Mouse (Mus musculus) midbrain, embryonic 12.5 days (tissue): ENCODE data around the gene Itpkc. TPM values are rescaled to one million over a fixed set of nuclear protein-coding genes. Genes with fewer than 3 reads are reported as not detected.

Experiments used
- ATAC-seq: fragments of 200-750 bp; cut with Nextera tagmentation; 2 replicates; pipeline ENCODE4 v1.8.0; 2017; ENCODE audit warnings: low read depth, moderate TSS enrichment, moderate library complexity; ENCODE audit not compliant: low FRiP score
- H3K27ac ChIP-seq: fragments of 300-500 bp; sonication (generic); replicated peaks from 2 replicates; pipeline ENCODE4 v1.5.1; 2016; ENCODE audit warnings: mild to moderate bottlenecking
- H3K27me3 ChIP-seq: fragments of 300-500 bp; sonication (generic); 2 replicates; pipeline ENCODE4 v1.6.1; 2016; ENCODE audit warnings: mild to moderate bottlenecking
- H3K36me3 ChIP-seq: fragments of 300-500 bp; sonication (generic); 2 replicates; pipeline ENCODE4 v1.6.1; 2016
- H3K4me1 ChIP-seq: fragments of 300-500 bp; sonication (generic); 2 replicates; pipeline ENCODE4 v1.6.1; 2016
- H3K4me2 ChIP-seq: fragments of 300-500 bp; sonication (generic); replicated peaks from 2 replicates; pipeline ENCODE4 v1.6.1; 2016; ENCODE audit warnings: mild to moderate bottlenecking, moderate library complexity
- H3K4me3 ChIP-seq: fragments of 300-500 bp; sonication (generic); 2 replicates; pipeline ENCODE4 v1.5.1; 2016; ENCODE audit warnings: mild to moderate bottlenecking
- H3K9ac ChIP-seq: fragments of 300-500 bp; sonication (generic); replicated peaks from 2 replicates; pipeline ENCODE4 v1.6.1; 2016; ENCODE audit warnings: mild to moderate bottlenecking, moderate library complexity
- H3K9me3 ChIP-seq: fragments of 300-500 bp; sonication (generic); 2 replicates; pipeline ENCODE4 v1.6.1; 2016; ENCODE audit warnings: mild to moderate bottlenecking
- WGBS: fragments of 180-500 bp; shearing (Covaris S2); methylation state at CpG from one replicate; pipeline ENCODE4 v1.1.7; 2016; 5-methylcytosine and 5-hydroxymethylcytosine counted together
- polyA plus RNA-seq: library from polyadenylated mRNA; unstranded; fragments of >200 nt; fragmentation: Nextera tagmentation; extraction: Ambion mirVana; gene quantifications from 2 replicates; pipeline ENCODE4 v1.2.1, GENCODE M21; 2016

Itpkc gene
- polyA plus RNA-seq, 1 experiment from 2014 or later: 8.7 TPM

- H3K4me2 ChIP-seq: peak overlapping the region; percentile 78
- no peaks in the 10 kb centered on the region for H3K27me3 ChIP-seq
- H3K4me1 ChIP-seq: peaks cover 39% of the 10 kb centered on the region
- H3K9me3 ChIP-seq: no peaks in the 10 kb centered on the region
- H3K36me3 ChIP-seq: peaks cover 44% of the 10 kb centered on the region
- peak overlapping the region; percentile 78 for H3K4me3 ChIP-seq
- peak; percentile 0; the same call in 1 of the 2 replicates for ATAC-seq
- WGBS: 75% methylated on average over 11 of the region's 11 CpGs
- H3K9ac ChIP-seq: peak overlapping the region; percentile 49
- peak overlapping the region; percentile 99 for H3K27ac ChIP-seq
Measured at GRCm38 (mm10) chr7:27167475-27168094, 60.9 kb downstream of the Itpkc start.

DNA sequence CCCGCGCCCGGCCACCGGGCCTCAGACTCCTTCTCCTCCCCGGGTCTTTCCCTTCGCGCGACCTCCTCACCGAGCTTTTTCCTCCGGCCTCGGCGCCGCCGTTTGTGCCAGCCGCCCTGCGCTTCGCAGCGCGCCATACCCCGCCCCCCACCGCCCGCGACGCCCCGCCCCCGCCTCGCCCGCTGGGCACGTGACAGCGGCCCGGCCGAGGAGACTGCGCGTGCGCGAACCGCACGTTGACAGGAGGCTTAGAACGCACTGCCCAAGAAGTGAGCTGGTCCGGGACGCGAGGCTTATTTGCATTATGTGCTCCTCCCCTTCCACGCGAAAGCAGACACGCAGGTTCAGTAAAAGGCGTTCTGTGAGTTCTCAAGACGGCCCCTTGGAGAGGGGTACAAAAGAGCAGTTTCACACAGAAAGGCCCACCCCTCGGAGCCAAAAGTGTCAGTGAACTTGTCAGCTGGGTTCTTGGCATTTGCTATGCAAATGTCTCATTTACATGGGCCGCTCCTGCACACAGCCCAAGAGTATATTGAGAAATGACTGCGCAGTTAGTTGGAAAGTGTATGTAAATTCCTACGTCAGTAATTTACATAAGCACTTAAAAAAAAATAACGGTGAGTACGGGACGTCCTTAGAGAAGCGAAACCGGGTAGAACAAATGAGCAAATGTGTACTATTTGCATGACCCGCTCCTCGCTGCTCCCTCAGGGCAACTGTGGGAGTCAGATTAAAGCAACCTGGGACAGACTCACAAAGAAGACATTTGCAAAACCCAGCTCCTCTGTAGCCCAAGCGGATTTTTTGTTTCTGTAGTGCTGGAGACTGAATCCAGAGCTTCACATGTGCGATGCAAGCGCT, 61.6 kb downstream of the Itpkc start, which contains the start of gene Egln2:
TSS of gene Egln2 (minus strand) at position 189 of the 861 bp plus-strand sequence.
- peaks cover 46% of the 10 kb centered on the region for H3K4me1 ChIP-seq
- peak; percentile 85 for ATAC-seq
- H3K4me3 ChIP-seq: peak within 1 kb of the TSS; percentile 78
- H3K4me2 ChIP-seq: peak within 1 kb of the TSS; percentile 78
- 1% methylated on average over 61 of the region's 61 CpGs for WGBS
- peaks cover 42% of the 10 kb centered on the region for H3K36me3 ChIP-seq
- no peaks in the 10 kb centered on the region for H3K27me3 ChIP-seq
- peak within 1 kb of the TSS; percentile 99 for H3K27ac ChIP-seq
- no peaks in the 10 kb centered on the region for H3K9me3 ChIP-seq
- peak within 1 kb of the TSS; percentile 84 for H3K9ac ChIP-seq

DNA sequence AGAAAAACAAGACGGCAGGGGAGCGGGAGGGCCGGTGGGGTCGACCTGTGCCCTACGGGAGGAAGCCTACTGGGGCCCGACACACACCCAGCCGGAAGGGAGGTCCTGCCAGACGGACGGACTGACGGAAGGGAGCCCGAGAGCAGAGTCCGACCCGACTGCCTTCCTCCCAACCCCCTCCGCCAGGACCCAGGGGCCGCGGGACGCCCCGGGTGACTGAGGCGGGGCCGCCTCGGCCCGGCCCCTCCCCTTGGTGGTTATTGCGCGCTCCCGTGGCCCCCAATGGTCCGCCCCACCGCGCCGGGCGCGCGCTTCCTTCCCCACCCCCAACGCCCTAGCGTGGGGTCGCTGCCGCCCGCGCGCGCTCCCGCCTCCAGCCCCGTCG, 62.2 kb downstream of the Itpkc start:
- 0% methylated on average over 28 of the region's 43 CpGs for WGBS
- H3K4me3 ChIP-seq: peak overlapping the region; percentile 78
- H3K36me3 ChIP-seq: peaks cover 45% of the 10 kb centered on the region
- H3K4me2 ChIP-seq: peak overlapping the region; percentile 78
- peaks cover 52% of the 10 kb centered on the region for H3K4me1 ChIP-seq
- peak; percentile 71 for ATAC-seq
- no peaks in the 10 kb centered on the region for H3K27me3 ChIP-seq
- H3K9me3 ChIP-seq: no peaks in the 10 kb centered on the region
- H3K27ac ChIP-seq: peak overlapping the region; percentile 99
- H3K9ac ChIP-seq: peak overlapping the region; percentile 84

GRCm38 (mm10) chr7:27165696-27166095, 62.8 kb downstream of the Itpkc start:
- H3K36me3 ChIP-seq: peaks cover 41% of the 10 kb centered on the region
- no peak for ATAC-seq
- peaks cover 58% of the 10 kb centered on the region for H3K4me1 ChIP-seq

DNA sequence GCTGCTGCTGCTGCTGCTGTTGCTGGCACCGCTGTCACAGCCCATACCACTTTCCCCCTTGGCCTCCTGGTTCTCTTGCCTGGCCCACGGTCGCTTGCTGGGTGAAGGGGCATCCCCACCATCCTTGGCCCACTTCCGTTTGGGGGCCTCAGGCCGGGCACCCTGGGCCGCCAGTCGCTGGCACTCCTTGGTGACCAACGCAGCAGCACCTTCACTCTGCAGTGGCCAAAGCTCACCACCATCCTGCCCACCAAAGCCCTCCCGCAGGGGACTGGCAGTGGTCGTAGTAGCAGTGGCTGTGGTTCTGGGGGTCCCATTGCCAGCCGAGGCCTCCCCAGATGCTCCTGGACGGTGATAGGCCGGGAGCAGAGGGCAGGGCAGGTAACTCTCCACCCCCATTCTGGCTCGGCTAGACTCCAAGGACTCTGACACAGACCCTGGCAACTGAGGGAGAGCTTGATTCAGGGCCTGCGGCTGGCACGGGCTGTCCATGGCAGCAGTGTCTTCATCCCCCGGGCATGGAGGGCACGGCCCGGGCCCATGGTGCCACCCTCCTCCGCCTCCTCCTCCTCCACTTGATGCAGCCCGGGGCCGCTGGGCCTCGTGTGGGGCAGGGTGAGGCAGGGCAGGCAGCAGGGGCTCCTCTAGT, 63.3 kb downstream of the Itpkc start:
- H3K4me2 ChIP-seq: peak overlapping the region; percentile 78
- peaks cover 63% of the 10 kb centered on the region for H3K4me1 ChIP-seq
- no peaks in the 10 kb centered on the region for H3K27me3 ChIP-seq
- WGBS: 80% methylated on average over 23 of the region's 23 CpGs
- 0 out of 2 replicates have a peak overlapping the region, but pooled peaks have one; percentile 99 for H3K27ac ChIP-seq
- H3K36me3 ChIP-seq: peaks cover 39% of the 10 kb centered on the region
- H3K9me3 ChIP-seq: no peaks in the 10 kb centered on the region
- peak overlapping the region; percentile 78 for H3K4me3 ChIP-seq
- peak overlapping the region; percentile 84 for H3K9ac ChIP-seq
- ATAC-seq: no peak

More at GRCm38 (mm10) chr7:27165696-27166095, 62.8 kb downstream of the Itpkc start:
- H3K27me3 ChIP-seq: no peaks in the 10 kb centered on the region
- peak overlapping the region; percentile 99 for H3K27ac ChIP-seq
- WGBS: 3% methylated on average over 8 of the region's 8 CpGs
- H3K4me3 ChIP-seq: peak overlapping the region; percentile 78
- no peaks in the 10 kb centered on the region for H3K9me3 ChIP-seq
- peak overlapping the region; percentile 78 for H3K4me2 ChIP-seq
- peak overlapping the region; percentile 84 for H3K9ac ChIP-seq

DNA sequence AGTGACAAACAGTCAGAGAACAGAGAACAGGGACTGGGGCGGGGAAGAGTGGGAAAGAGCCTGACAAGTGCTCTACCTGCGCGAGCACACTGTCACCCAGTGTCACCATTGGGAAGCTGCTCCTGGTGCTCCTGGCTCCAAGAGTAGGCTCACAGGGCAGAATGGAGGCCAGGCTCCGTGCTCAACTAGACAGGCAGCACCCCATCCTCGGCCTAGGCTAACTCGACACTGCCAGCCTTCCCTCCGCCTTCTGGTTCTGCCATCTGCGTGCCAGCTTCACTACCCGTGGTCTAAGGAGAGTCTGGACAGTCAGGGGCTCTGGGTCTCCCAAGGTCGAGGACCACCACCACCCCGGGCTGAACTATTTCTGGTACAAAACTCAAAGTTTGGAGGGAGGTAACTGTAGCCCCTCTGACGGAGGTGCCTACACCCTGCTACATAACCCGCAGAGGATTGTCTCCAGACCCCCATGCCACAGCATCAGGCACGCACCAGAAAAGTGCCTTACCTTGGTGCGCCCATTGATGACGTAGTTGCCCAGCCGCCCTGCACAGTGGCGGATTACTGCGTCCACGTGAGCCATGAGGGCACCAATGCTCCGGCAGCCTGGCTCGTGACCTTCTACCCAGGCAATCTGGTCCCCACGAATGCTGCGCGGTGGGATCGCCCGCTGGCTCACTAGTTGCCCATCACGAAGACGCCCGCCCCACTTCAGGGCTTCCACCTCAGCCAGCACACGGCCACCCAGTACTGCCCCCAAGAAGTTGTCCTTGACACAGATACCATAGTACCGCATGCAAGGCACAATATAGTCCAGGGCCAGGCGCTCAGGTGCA, 64.1 kb downstream of the Itpkc start:
- no peaks in the 10 kb centered on the region for H3K27me3 ChIP-seq
- H3K4me1 ChIP-seq: peaks cover 66% of the 10 kb centered on the region
- peak overlapping the region; percentile 78 for H3K4me2 ChIP-seq
- WGBS: 86% methylated on average over 33 of the region's 33 CpGs
- ATAC-seq: no peak
- peak overlapping the region; percentile 78 for H3K4me3 ChIP-seq
- no peak overlapping the region for H3K27ac ChIP-seq
- peaks cover 43% of the 10 kb centered on the region for H3K36me3 ChIP-seq
- H3K9me3 ChIP-seq: no peaks in the 10 kb centered on the region
- H3K9ac ChIP-seq: peak overlapping the region; percentile 84

DNA sequence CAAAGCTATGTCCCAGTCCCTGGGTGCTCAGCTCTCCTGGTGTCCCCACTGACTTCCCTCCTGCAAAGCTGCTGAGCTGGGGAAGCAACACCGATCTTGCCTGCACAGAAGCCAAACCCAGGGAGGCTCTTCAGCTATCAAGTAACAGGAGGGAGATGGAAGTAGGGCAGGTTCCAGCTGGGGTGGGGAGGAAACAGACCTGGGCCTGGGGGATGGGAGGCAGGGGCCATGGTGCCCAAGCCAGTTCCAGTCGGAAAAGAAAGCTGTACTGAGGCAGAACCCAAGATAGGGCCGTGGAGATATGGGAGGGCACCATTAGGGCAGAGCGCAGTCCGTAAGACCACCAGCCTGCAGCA, 65.0 kb downstream of the Itpkc start:
- Histone ChIP-seq H3K9ac (peak overlapping the region; percentile 84), H3K27me3 (no peaks in the 10 kb centered on the region), H3K4me2 (peak overlapping the region; percentile 78), H3K36me3 (peaks cover 52% of the 10 kb centered on the region), H3K9me3 (no peaks in the 10 kb centered on the region), H3K4me3 (peak overlapping the region; percentile 78), H3K4me1 (peaks cover 66% of the 10 kb centered on the region), H3K27ac (no peak overlapping the region)
- WGBS: 84% methylated on average over 5 of the region's 5 CpGs
- no peak for ATAC-seq

DNA sequence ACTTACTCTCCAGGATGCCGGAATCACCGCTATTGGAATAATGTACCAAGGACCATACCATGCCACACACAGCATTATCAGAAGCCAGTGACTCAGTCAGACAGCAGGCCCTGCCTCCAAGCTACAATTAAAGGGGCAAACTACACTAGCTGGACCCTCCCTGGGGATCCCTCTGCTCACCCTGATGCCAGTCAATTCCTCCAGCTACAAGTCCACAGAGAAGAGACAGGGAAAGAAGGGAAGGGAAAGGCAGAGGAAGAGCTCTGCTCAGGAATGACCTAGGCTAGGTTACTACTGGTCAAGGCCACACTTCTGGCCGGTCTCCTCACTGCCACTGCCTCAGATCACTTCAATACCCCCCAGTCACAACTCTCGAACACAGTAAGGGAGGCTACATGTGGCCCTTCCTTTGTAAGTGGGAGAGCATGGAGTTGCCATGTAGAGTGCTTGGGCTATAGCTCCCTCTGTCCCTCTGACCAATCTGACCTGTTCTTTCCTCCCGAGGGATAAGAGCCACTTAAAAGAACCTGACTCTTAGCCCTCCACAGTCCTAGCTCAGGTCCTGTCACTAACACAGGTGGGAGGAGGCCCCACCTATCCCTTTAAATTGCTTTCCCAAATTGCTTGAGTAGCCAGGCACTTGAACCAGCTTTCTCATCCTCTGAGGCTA, 65.5 kb downstream of the Itpkc start:
- no peak overlapping the region for H3K27ac ChIP-seq
- peaks cover 57% of the 10 kb centered on the region for H3K36me3 ChIP-seq
- WGBS: 93% methylated on average over 5 of the region's 5 CpGs
- peak overlapping the region; percentile 78 for H3K4me2 ChIP-seq
- no peak for ATAC-seq
- peak overlapping the region; percentile 78 for H3K4me3 ChIP-seq
- peaks cover 66% of the 10 kb centered on the region for H3K4me1 ChIP-seq
- peak overlapping the region; percentile 84 for H3K9ac ChIP-seq
- no peaks in the 10 kb centered on the region for H3K9me3 ChIP-seq
- no peaks in the 10 kb centered on the region for H3K27me3 ChIP-seq

GRCm38 (mm10) chr7:27161744-27162143, 66.7 kb downstream of the Itpkc start:
- peaks cover 59% of the 10 kb centered on the region for H3K4me1 ChIP-seq
- peaks cover 65% of the 10 kb centered on the region for H3K36me3 ChIP-seq
- WGBS: 88% methylated on average over 4 of the region's 4 CpGs

DNA sequence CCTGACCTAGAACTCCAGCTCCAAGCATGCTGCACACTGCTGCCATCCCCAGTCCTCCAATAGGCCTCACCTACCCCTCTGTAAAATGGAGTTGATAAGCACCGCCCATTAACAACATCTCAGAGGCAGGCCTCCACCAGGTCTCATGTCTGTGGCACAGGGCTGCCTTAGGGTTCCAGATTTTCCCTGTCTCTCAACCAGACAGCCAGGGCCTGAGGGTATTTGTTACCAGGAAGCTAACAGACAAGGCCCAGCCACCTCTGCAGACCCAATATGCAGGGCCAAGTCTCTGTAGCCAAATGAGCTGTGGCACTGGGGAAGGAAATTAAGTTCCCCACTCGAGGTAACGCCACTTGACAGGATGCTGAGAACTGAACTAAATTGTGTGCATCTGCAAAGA, 67.5 kb downstream of the Itpkc start:
- ATAC-seq: no peak
- H3K4me1 ChIP-seq: peaks cover 59% of the 10 kb centered on the region
- H3K9me3 ChIP-seq: no peaks in the 10 kb centered on the region
- H3K4me3 ChIP-seq: no peak overlapping the region
- no peaks in the 10 kb centered on the region for H3K27me3 ChIP-seq
- peak overlapping the region; percentile 27; the same call in 1 of the 2 replicates for H3K27ac ChIP-seq
- H3K9ac ChIP-seq: no peak overlapping the region
- no peak overlapping the region for H3K4me2 ChIP-seq
- 86% methylated on average over 3 of the region's 3 CpGs for WGBS
- H3K36me3 ChIP-seq: peaks cover 69% of the 10 kb centered on the region

More at GRCm38 (mm10) chr7:27161744-27162143, 66.7 kb downstream of the Itpkc start:
- Histone ChIP-seq H3K9me3 (no peaks in the 10 kb centered on the region), H3K4me2 (no peak overlapping the region), H3K9ac (no peak overlapping the region), H3K4me3 (no peak overlapping the region), H3K27ac (no peak overlapping the region), H3K27me3 (no peaks in the 10 kb centered on the region)
- no peak for ATAC-seq

DNA sequence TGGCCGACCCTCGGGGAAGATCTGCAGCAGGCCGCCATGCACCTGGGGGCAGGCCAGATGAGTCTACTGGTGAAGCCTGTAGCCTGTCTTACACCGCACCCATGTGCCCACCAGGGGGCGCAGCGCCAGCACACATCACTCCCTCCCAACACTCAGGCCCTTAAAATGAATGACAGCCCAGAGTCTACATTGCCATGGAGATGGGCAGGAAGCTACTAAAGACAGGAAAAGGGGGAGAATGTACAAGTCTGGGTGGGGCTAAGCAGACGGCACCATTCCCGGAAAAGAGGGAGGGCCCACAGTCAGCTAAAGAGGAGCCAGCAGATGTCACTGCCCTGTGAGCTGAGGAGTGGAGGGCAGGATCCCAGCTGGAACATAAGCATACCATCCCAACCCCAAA, 68.6 kb downstream of the Itpkc start:
- Histone ChIP-seq H3K4me2 (no peak overlapping the region), H3K4me1 (peaks cover 51% of the 10 kb centered on the region), H3K4me3 (no peak overlapping the region), H3K27me3 (no peaks in the 10 kb centered on the region), H3K9me3 (no peaks in the 10 kb centered on the region), H3K27ac (0 out of 2 replicates have a peak overlapping the region, but pooled peaks have one; percentile 27), H3K9ac (no peak overlapping the region), H3K36me3 (peaks cover 63% of the 10 kb centered on the region)
- WGBS: 20% methylated on average over 8 of the region's 8 CpGs
- ATAC-seq: peak; percentile 93
